ENCODE assay signal across 16 mouse cellular contexts in the genomic region with DNA sequence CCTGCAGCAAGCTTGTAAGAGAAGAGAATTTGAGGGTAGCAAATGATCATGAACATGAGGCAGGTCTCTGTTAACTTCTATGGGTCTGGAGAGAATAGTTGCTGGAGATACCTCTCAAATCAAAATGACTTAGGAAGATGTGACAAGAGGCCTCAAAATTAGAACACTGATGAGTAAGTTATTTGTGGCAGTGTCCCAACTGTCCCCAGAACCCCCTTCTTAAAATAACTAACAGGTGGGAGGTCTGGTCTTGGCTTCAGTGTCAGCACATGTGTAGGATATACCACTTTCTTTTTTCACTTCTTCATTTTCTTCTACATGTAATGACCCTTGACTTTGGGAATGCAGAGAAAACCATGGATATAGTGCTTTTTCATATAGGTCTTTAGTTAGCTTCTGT. TPM values are rescaled to one million over a fixed set of nuclear protein-coding genes. Genes with fewer than 3 reads are reported as not detected.
"Had no signal": no experiment of that assay in that cellular context is flagged by ENCODE, and none has a peak within 500 bp of the region (broad histone marks: within the 10 kb centered on the region; RNA-seq: fewer than 3 reads in every experiment).

No protein-coding gene starts in this region.

- H3K4me1 ChIP-seq: liver, embryonic 15.5 days; midbrain, embryonic 10.5 days; midbrain, embryonic 12.5 days; neural tube, embryonic 13.5 days; neural tube, embryonic 15.5 days had no signal

- DNase-seq: lung, postnatal 10 days; midbrain, embryonic 14.5 days; right cerebral cortex, postnatal 14 days; thymus, adult 18-20 months; thymus, postnatal 14 days; thymus, postnatal 36 days had no signal

- H3K27ac ChIP-seq: liver, embryonic 15.5 days; midbrain, embryonic 10.5 days; midbrain, embryonic 12.5 days; neural tube, embryonic 13.5 days; neural tube, embryonic 15.5 days had no signal

- H3K27me3 ChIP-seq: liver, embryonic 15.5 days; midbrain, embryonic 12.5 days; neural tube, embryonic 13.5 days; neural tube, embryonic 15.5 days had no signal

- H3K9me3 ChIP-seq: liver, embryonic 15.5 days; midbrain, embryonic 10.5 days; midbrain, embryonic 12.5 days; neural tube, embryonic 13.5 days; neural tube, embryonic 15.5 days had no signal

- H3K36me3 ChIP-seq: liver, embryonic 15.5 days; midbrain, embryonic 10.5 days; midbrain, embryonic 12.5 days; neural tube, embryonic 13.5 days; neural tube, embryonic 15.5 days had no signal

- ATAC-seq: midbrain, embryonic 16.5 days had no signal

- H3K4me3 ChIP-seq: liver, embryonic 15.5 days; midbrain, embryonic 10.5 days; midbrain, embryonic 12.5 days; myocyte; neural tube, embryonic 13.5 days; neural tube, embryonic 15.5 days had no signal

RNA-seq across cellular contexts. Expression of a gene that starts 33.0 kb away (rescaled TPM):
- total RNA-seq: megakaryocyte-erythroid progenitor cell, adult 5-6 weeks had no signal
- polyA plus RNA-seq: lung, embryonic 14.5 days; midbrain, embryonic 10.5 days; midbrain, embryonic 12.5 days; midbrain, embryonic 14.5 days; midbrain, embryonic 16.5 days; myocyte; neural tube, embryonic 11.5 days had no signal
